Mouse (Mus musculus): Measurements from ENCODE around the gene Cidec. TPM values are rescaled to one million over a fixed set of nuclear protein-coding genes. Genes with fewer than 3 reads are reported as not detected.

The Cidec gene
- total and polyA plus RNA-seq, 3 experiments: not detected

GRCm38 (mm10) chr6:113405483-113405882 is 30.1 kb downstream of the Cidec start:
- no peaks in the 10 kb centered on the region for H3K79me2 ChIP-seq (ENCODE audit: control insufficient read depth, insufficient read depth, low read length, poor library complexity)
- no peak overlapping the region for H3K4me3 ChIP-seq (ENCODE audit: control insufficient read depth in 1 of 2, insufficient read depth in 1 of 2, low read depth in 2 of 2, low read length in 2 of 2)
- H3K9ac ChIP-seq (ENCODE audit: control insufficient read depth, low read depth, low read length, poor library complexity, severe bottlenecking): no peak overlapping the region
- no peaks in the 10 kb centered on the region for H3K9me3 ChIP-seq (replicated peaks; ENCODE audit: insufficient read depth, low read length)
- no peaks in the 10 kb centered on the region; a peak in 1 of 4 replicates for H3K36me3 ChIP-seq (ENCODE audit: control insufficient read depth in 1 of 2, insufficient read depth in 2 of 2, low read length in 2 of 2)
- no peak overlapping the region for H3K27ac ChIP-seq (ENCODE audit: control insufficient read depth, low read depth, low read length)
- H3K27me3 ChIP-seq (ENCODE audit: control insufficient read depth in 1 of 2, insufficient read depth in 2 of 2, low read length in 2 of 2): no peaks in the 10 kb centered on the region
- TF ChIP-seq ZKSCAN1 (IDR thresholded peaks at IDR 0.05; ENCODE audit: low read depth, low read length) (no peak), USF1 (IDR thresholded peaks at IDR 0.05; ENCODE audit: low read depth, low read length) (no peak), MEF2A (IDR thresholded peaks at IDR 0.05; ENCODE audit: extremely low read depth, insufficient replicate concordance, low read depth, low read length, poor library complexity, severe bottlenecking) (no peak)
- DNase-seq (ENCODE audit: low read depth, low spot score): no peak
- no peaks in the 10 kb centered on the region for H3K4me1 ChIP-seq (ENCODE audit: control insufficient read depth in 1 of 2, insufficient read depth in 2 of 2, low read length in 2 of 2)

GRCm38 (mm10) chr6:113404649-113405448 is 30.7 kb downstream of the Cidec start:
- Histone ChIP-seq H3K27me3 (ENCODE audit: control insufficient read depth in 1 of 2, insufficient read depth in 2 of 2, low read length in 2 of 2) (no peaks in the 10 kb centered on the region), H3K4me3 (ENCODE audit: control insufficient read depth in 1 of 2, insufficient read depth in 1 of 2, low read depth in 2 of 2, low read length in 2 of 2) (no peak overlapping the region), H3K9me3 (replicated peaks; ENCODE audit: insufficient read depth, low read length) (no peaks in the 10 kb centered on the region), H3K79me2 (ENCODE audit: control insufficient read depth, insufficient read depth, low read length, poor library complexity) (no peaks in the 10 kb centered on the region), H3K4me1 (ENCODE audit: control insufficient read depth in 1 of 2, insufficient read depth in 2 of 2, low read length in 2 of 2) (no peaks in the 10 kb centered on the region), H3K36me3 (ENCODE audit: control insufficient read depth in 1 of 2, insufficient read depth in 2 of 2, low read length in 2 of 2) (no peaks in the 10 kb centered on the region; a peak in 1 of 4 replicates), H3K9ac (ENCODE audit: control insufficient read depth, low read depth, low read length, poor library complexity, severe bottlenecking) (no peak overlapping the region), H3K27ac (ENCODE audit: control insufficient read depth, low read depth, low read length) (no peak overlapping the region)
- TF ChIP-seq SIN3A (IDR thresholded peaks at IDR 0.05; ENCODE audit: low read length): no peak
- no peak for TF ChIP-seq MAX (IDR thresholded peaks at IDR 0.05; ENCODE audit: low read length)
- TF ChIP-seq KAT2A (conservative IDR thresholded peaks at IDR 0.05; ENCODE audit: low read depth, low read length): no peak
- no peak for TF ChIP-seq USF1 (IDR thresholded peaks at IDR 0.05; ENCODE audit: low read depth, low read length)
- no peak for TF ChIP-seq RCOR1 (IDR thresholded peaks at IDR 0.05; ENCODE audit: low read depth, low read length)
- no peak for TF ChIP-seq ZMIZ1 (IDR thresholded peaks at IDR 0.05; ENCODE audit: low read depth, low read length)
- TF ChIP-seq POLR2AphosphoS2 (IDR thresholded peaks at IDR 0.05; ENCODE audit: low read length): no peak
- no peak for TF ChIP-seq EP300 (IDR thresholded peaks at IDR 0.05; ENCODE audit: low read depth in 1 of 2, low read length in 2 of 2)
- no peak for DNase-seq (ENCODE audit: low read depth, low spot score)

DNA sequence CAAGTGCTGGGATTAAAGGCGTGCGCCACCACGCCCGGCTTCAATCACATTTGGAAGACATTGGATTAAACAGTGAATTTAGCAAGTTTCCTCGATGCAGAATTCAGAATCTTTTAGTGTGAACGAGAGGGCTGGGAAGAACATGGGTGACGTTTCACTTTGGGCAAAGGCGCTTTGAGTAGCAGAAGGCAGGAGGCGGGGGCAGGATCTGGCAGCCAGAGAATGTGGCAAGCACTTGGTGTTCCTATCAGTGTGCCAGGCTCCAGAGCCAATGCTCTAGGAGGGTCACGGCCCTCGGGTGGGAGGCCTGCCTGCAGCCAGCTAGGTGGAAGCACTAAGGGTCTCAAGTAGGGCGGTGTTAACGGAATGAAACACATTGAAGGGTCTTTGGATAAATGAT is 33.5 kb downstream of the Cidec start:
- Histone ChIP-seq H3K27me3 (ENCODE audit: control insufficient read depth in 1 of 2, insufficient read depth in 2 of 2, low read length in 2 of 2) (no peaks in the 10 kb centered on the region), H3K9ac (ENCODE audit: control insufficient read depth, low read depth, low read length, poor library complexity, severe bottlenecking) (no peak overlapping the region), H3K79me2 (ENCODE audit: control insufficient read depth, insufficient read depth, low read length, poor library complexity) (no peaks in the 10 kb centered on the region), H3K27ac (ENCODE audit: control insufficient read depth, low read depth, low read length) (no peak overlapping the region), H3K4me1 (ENCODE audit: control insufficient read depth in 1 of 2, insufficient read depth in 2 of 2, low read length in 2 of 2) (no peaks in the 10 kb centered on the region), H3K36me3 (ENCODE audit: control insufficient read depth in 1 of 2, insufficient read depth in 2 of 2, low read length in 2 of 2) (no peaks in the 10 kb centered on the region; a peak in 1 of 4 replicates), H3K4me3 (ENCODE audit: control insufficient read depth in 1 of 2, insufficient read depth in 1 of 2, low read depth in 2 of 2, low read length in 2 of 2) (no peak overlapping the region), H3K9me3 (replicated peaks; ENCODE audit: insufficient read depth, low read length) (no peaks in the 10 kb centered on the region)
- TF ChIP-seq SIN3A (IDR thresholded peaks at IDR 0.05; ENCODE audit: low read length) (no peak), POLR2AphosphoS2 (IDR thresholded peaks at IDR 0.05; ENCODE audit: low read length) (no peak), NRF1 (IDR thresholded peaks at IDR 0.05; ENCODE audit: insufficient read depth, low read depth, low read length, poor library complexity, severe bottlenecking) (no peak), MEF2A (IDR thresholded peaks at IDR 0.05; ENCODE audit: extremely low read depth, insufficient replicate concordance, low read depth, low read length, poor library complexity, severe bottlenecking) (no peak), EP300 (IDR thresholded peaks at IDR 0.05; ENCODE audit: low read depth in 1 of 2, low read length in 2 of 2) (no peak), MYB (IDR thresholded peaks at IDR 0.05; ENCODE audit: low read depth, low read length) (no peak), SMC3 (IDR thresholded peaks at IDR 0.05; ENCODE audit: low read depth, low read length) (no peak), GABPA (IDR thresholded peaks at IDR 0.05; ENCODE audit: low read depth, low read length) (no peak), CHD2 (IDR thresholded peaks at IDR 0.05; ENCODE audit: low read length) (no peak), MXI1 (IDR thresholded peaks at IDR 0.05; ENCODE audit: low read depth, low read length) (no peak), POLR2AphosphoS5 (IDR thresholded peaks at IDR 0.05; ENCODE audit: borderline replicate concordance, low read depth, low read length) (no peak), TCF12 (IDR thresholded peaks at IDR 0.05; ENCODE audit: low read depth, low read length) (no peak)
- DNase-seq (ENCODE audit: low read depth, low spot score): no peak

All from MEL (cell line).